Mouse (Mus musculus): Measurements from ENCODE around the gene Orai2.
"Not testable (repeated sequence)": the region's sequence is repeated elsewhere in the genome, so short reads cannot be mapped to it uniquely, and the experiment has no call there.

Gene Orai2

GRCm38 (mm10) chr5:136172939-136173338 is 2.4 kb upstream of the Orai2 start:
- no peak for DNase-seq

DNA sequence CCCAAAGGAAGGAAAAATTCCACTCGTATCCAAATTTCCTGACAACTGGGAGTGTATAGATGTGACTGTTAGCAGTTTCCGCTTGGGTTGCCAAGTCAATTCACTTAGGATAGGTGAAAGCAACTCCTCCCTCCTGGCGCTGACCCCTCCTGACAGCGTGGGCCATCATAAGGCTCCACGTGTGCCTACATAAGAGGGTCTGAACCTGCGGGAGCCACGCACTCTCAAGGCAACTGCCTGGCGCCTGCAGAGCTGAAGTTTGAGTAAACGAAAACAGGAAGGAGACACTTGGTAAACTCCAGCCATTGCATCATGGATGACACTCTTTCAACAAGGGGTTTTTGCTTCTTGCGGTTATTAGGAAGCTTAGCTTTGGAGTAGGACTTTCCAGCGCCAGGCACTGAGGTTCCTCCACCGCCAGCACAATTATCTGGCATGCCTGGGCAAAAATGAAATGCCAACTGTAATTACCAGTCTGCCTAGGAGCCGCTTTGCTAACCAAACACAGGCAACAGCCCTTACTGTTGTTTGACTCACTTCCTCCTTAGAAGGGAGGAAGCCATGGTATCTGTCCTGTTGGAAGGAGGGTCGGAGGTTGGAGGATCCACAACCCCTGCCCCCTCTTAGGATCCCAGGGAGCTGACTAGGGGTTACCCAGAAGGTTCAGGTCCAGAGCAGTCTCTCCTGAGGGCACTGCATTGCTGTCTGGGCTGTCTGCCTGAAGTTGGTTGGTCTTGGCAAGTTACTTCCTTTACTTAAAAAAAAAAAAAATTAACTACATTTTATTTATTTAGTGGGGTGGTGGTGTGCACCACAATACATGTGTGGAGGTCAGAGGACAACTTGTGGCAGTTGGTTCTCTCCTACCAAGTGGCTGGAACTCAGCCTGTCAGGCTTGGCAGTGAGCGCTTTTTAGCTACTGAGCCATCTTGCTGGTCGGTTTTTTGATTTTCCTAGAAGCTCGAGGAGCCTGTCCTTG is 1.1 kb upstream of the Orai2 start:
- no peak for DNase-seq

DNA sequence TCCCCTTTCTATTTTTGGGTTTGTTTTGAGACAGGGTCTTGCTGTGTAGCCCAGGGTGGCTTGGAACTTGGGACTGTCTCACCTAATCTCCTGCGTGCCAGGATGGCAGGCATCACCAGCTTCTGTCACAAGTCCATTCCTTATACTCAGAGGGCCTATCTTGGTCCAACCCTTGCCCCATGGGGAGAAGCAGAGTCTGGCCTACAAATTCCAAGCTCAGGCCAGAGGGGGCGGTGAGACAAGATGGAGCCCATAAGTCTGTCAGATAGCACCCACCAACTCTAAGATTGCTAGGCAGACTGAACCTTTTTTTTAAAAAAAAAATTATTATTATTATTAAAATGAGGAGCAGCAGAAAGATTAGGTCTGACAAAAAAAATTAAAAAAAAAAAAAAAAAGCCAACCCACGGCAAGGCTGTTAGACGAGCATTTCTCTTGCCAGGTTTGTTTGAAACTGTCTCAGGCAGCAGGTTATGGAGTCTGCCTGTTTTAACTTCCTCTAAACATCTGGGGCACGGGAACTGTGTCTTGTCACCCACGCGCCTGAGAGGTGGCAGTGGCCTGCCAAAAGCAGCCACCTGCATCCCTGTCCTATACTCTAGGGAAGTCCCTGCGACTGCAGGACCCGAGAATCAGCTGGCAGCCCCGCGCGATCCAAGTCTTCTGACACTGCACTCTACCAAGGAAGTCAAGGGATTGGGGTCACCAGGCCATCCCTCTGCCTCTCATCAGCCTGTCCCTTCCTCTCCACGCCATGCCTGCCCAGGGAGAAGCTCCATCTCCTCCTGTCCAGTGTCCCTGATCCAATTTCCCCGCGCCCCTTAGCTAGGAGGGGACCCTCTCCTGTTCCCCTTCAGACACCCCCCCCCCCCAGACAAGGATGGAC is 644 bp downstream of the Orai2 start:
- DNase-seq: peak; percentile 63

GRCm38 (mm10) chr5:136168071-136168470 is 2.4 kb downstream of the Orai2 start:
- DNase-seq: no peak

GRCm38 (mm10) chr5:136167296-136167695 is 3.2 kb downstream of the Orai2 start:
- no peak for DNase-seq

DNA sequence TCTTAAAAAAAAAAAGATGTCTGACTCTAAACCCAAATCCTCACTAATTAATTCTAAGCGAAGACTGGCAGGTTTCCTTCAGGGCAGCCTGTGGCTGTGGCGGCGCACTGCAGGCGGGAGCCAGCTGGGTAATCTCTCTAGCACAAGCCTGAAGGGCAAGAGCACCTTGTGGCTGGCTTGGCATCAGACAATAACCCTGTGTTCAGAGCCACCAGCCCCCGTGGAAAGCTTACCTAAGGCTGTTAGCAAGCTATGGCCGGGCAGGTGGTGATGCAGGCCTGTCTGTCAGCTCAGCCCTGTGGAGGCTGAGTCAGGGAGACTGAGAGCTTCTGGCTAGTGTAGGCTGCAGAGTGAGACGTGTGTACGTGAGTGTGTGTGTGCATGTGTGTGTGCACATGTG is 5.3 kb downstream of the Orai2 start:
- DNase-seq: no peak

GRCm38 (mm10) chr5:136163807-136164474 is 6.6 kb downstream of the Orai2 start:
- no peak for DNase-seq

DNA sequence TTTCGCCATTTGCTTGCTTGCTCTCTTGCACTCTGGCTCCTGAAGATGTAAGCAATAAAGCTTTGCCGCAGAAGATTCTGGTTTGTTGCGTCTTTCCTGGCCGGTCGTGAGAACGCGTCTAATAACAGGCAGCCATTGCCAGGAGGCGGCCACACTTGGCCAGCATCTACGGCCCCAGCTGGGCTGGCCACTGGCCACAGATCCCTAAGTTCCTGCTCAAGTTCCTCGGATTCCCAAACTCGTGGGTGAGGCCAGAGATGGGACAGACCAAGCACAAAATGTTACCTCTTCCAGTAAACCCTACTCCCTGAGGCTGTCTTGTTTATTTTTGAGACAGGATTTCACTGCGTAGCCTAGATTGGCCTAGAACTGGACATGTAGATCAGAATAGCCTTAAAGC is 10.4 kb downstream of the Orai2 start:
- DNase-seq: not testable (repeated sequence)

DNA sequence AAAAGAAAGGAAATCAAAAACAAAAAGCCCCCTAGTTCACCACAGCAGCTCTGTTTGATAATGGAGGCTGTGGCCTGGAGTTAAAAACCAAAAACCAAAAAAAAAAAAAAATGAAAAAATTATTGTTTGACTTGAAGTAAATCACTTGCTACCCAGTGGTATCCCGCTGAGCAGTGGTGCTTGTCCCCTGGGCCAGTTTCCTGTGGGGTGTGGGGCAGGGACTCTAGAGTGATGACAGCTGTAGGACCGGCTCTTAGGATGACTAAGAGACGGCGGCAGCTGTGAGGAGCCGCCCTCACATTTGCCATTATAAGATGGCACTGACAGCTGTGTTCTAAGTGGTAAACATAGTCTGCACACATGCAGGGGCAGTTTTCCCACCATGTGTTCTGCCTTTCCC is 15.1 kb downstream of the Orai2 start:
- no peak for DNase-seq

GRCm38 (mm10) chr5:136152365-136152764 is 18.1 kb downstream of the Orai2 start:
- DNase-seq: no peak

GRCm38 (mm10) chr5:136149134-136149576 is 21.4 kb downstream of the Orai2 start:
- not testable (repeated sequence) for DNase-seq

- DNase-seq: no peak
Observed at GRCm38 (mm10) chr5:136147704-136148103, 22.8 kb downstream of the Orai2 start.

DNA sequence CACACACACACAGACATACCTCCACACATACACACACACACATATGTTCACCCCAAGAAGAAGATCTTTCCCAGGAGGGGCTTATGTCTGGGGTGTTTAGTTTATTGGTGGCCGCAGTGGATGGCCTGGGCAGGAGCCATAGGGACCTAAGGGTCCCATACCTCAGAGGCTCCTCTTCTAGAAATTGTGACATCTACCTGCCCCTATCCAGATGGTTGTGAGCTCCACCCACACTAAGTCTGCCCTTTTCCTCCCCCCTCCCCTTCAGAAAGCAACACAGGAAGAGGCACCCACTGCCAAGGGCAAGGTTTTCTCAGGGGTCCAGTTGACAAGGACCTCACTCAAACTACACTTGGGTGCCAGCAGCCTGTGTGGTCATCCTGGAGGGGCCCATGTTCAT is 23.6 kb downstream of the Orai2 start:
- no peak for DNase-seq

GRCm38 (mm10) chr5:136144606-136145430 is 25.7 kb downstream of the Orai2 start:
- DNase-seq: no peak

DNA sequence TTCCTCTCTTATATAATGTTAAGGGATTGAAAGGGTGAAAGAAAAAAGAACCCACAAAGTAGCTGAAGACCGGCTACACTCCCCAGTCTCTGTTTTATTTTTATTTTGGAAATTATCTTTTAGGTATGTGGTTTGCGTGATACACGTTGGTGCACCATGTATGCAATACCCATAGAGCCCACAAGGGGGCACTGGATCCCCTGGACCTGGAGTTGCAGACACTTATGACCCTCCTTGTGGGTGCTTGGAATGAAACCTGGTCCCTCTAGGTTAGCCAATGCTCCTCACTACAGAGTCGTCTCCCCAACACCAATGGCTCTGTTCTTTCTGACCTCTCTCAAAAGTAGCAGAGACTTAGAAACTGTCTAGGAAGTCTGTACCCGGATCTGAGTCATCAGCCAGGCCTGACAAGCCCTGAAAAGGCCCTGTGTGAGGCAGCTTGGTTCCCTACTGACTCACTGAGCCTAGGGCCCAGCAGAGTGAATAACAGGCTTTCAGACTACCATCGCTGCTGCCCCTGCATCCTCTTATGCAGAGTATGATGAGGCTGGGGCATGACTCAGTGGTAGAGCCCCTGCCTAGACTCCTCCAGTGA is 27.3 kb downstream of the Orai2 start:
- no peak for DNase-seq

DNA sequence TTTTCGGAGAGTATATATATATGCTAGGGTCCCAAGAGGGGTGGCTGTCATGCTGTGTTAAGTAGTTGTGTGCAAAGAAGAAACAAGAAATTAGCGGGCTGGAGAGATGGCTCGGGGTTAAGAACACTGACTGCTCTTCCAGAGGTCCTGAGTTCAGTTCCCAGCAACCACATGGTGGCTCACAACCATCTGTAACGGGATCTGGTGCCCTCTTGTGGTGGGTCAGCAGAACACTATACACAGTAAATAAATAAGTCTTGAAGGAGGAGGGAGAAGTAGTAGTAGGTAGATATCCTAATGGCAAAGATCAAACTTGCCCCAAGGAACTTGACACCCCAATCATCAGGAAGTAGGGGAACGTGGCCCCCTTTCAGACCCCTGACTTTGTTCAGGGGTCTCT is 27.8 kb downstream of the Orai2 start:
- DNase-seq: no peak

- no peak for DNase-seq
Observed at GRCm38 (mm10) chr5:136140057-136140482, 30.4 kb downstream of the Orai2 start.

DNA sequence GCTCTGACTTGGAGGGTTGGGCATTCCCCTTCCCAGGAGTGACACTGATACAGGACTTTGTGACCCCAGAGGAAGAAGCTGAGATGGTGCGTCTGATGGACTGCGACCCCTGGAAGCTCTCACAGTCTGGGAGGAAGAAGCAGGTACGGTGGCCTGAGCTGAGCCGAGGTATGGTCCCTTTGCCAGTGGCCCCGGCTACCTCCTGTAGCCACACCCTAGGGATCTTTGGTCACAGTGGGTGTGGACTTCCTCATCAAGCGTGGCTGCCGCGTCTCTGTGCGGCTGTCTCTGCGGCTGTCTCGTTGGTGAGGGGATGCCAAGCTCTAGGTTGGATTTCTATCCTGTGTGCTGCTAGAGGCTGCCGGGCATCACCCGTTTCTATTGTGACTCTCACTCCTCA is 31.1 kb downstream of the Orai2 start:
- no peak for DNase-seq

GRCm38 (mm10) chr5:136137658-136138274 is 32.7 kb downstream of the Orai2 start:
- DNase-seq: peak; percentile 21

DNA sequence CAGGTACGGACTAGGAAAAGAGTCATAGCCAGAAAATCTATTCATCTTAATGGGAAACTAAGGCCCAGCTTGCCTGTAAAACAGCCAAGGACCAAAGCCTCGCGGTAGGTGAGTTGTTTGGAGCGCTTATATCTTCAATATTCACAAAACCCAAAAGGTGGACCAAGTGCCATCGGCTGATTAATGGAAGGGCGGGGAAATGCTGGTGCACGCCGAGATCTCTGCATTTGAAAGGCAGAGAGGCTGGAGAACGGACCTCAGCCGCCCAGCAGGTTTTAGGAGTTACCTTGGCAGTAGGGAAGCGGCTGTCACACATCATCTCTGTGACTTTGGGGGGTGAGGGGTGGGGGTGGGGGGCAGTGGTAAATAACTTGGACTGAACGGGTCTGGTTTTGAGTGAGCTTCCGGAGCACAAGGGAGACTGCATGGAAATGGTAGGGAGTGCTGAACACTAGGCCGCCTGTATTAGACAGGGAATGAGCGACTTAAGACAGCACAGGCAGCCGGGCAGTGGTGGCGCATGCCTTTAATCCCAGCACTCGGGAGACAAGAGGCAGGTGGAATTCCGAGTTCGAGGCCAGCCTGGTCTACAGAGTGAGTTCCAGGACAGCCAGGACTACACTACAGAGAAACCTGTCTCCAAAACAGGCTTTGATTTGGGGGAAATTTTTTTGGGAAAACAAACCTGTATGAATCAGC is 34.1 kb downstream of the Orai2 start:
- no peak for DNase-seq

All from right cerebral cortex, adult 18-20 months (tissue).